Mouse (Mus musculus): ENCODE measurements around the gene Tcf7l2.

- no peak for TF ChIP-seq CTCF (IDR thresholded peaks at IDR 0.05; ENCODE audit: low read depth, low read length)
- TF ChIP-seq GATA1 (IDR thresholded peaks at IDR 0.05; ENCODE audit: borderline replicate concordance, low read length) = no peak
- no peak for TF ChIP-seq TAL1 (conservative IDR thresholded peaks at IDR 0.05; ENCODE audit: low read depth, low read length)
- TF ChIP-seq GATA2 (IDR thresholded peaks at IDR 0.05; ENCODE audit: borderline replicate concordance, low read depth, low read length) = no peak
Measured at GRCm38 (mm10) chr19:55747926-55748291, 6.3 kb downstream of the Tcf7l2 start.

Measured in G1E (cell line).